Mouse (Mus musculus) cortical plate, adult 2 months (tissue): ENCODE measurements around the gene Cacna2d3. TPM values are rescaled to one million over a fixed set of nuclear protein-coding genes. Genes with fewer than 3 reads are reported as not detected.

Source experiments
- H3K27ac ChIP-seq: fragments of 200-500 bp; 2 replicates; pipeline ENCODE4 v1.5.1; 2012; ENCODE audit warnings: low read length, control low read depth, inconsistent platforms; ENCODE audit not compliant: insufficient read depth
- H3K4me1 ChIP-seq: fragments of 200-500 bp; 2 replicates; pipeline ENCODE4 v1.6.1; 2011; ENCODE audit warnings: low read length; ENCODE audit not compliant: control insufficient read depth, insufficient read depth
- H3K4me3 ChIP-seq: fragments of 200-500 bp; 2 replicates; pipeline ENCODE4 v1.5.1; 2011; ENCODE audit warnings: mild to moderate bottlenecking, low read length, control low read depth; ENCODE audit not compliant: insufficient read depth
- CTCF ChIP-seq: fragments of 200-500 bp; IDR thresholded peaks from 2 replicates; pipeline ENCODE4 v1.5.1; 2011; ENCODE audit warnings: mild to moderate bottlenecking, control low read depth, low read length; ENCODE audit not compliant: insufficient read depth; ENCODE audit errors: extremely low read depth
- POLR2A ChIP-seq: fragments of 200-500 bp; IDR thresholded peaks from 2 replicates; pipeline ENCODE4 v1.6.1; 2011; ENCODE audit warnings: mild to moderate bottlenecking, low read length, control low read depth; ENCODE audit not compliant: insufficient read depth; ENCODE audit errors: extremely low read depth
- polyA plus RNA-seq: library from polyadenylated mRNA; depleted of rRNA; stranded (reverse); fragments of >200 nt; gene quantifications from 2 replicates; pipeline ENCODE4 v1.2.3, GENCODE M21; 2012

Gene Cacna2d3
- polyA plus RNA-seq, 1 experiment: 75.4 TPM

GRCm38 (mm10) chr14:29528696-29529095, 193.0 kb downstream of the Cacna2d3 start:
- no peak overlapping the region for H3K4me3 ChIP-seq
- no peak overlapping the region for H3K27ac ChIP-seq
- H3K4me1 ChIP-seq: peaks cover 1% of the 10 kb centered on the region; the same call in 1 of the 2 replicates
- TF ChIP-seq CTCF: no peak
- no peak for TF ChIP-seq POLR2A

DNA sequence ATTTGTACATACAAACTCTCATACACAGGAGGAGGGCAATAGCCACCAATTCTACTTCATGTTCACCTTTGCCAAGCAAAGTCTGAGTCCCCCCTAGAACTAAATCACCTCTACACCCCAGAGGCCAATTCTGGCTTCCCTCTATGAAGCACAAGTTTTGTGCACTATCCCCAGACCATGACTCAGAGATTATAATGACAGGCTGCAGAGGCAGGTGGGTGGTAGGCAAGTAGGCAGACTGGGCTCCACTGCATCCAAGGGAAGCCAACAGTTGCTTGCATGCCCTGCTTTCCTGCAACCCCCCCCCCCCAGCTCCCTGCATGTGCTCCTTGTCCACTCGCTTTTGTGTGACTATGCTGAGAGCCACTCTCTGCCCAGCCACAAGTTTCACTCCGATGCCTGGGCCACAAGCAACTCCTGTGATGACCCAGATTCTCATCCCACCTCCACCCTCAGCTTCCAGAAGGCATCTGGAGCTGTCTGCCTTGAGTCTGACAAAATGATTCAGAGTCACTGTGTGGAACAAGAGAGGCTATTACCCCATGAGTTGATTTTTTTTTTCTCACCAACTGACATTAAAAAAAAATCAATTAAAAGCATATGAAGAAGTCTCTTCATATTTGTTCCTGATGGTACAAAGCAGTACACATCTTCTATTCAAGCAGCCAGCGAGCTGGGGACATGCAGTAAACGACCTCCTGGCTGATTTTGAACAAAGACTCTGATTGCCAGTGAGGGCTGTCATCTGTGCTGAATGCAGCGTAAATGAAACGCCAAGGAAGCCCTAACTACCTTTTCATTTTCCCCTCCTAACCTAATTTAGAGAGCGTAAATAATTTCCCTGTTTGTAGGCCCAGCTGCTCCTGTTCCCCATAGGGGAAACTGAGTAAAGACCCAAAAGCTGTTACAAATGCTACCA, 201.7 kb downstream of the Cacna2d3 start:
- H3K4me1 ChIP-seq: peaks cover 8% of the 10 kb centered on the region
- no peak overlapping the region for H3K27ac ChIP-seq
- TF ChIP-seq CTCF (no peak), POLR2A (no peak)
- H3K4me3 ChIP-seq: no peak overlapping the region

DNA sequence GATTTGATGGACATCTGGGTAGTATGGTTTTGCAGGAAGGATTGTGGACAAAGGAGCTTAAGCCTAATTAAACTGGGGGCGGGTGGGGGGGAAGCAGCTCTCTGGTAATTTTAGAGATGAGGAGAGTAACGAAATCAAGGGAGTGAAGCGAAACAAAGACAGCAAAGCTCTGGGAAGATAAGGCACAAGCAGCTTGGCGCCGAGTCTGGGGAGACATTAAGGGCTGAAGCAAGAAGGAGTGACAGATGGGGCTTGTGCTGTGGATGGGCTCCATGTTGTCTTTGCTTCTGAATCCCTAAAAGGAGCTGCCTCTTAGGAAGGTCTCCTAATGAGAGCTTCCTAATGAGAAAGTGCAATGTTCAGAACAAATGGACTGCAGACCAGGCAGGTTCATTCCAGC, 219.0 kb downstream of the Cacna2d3 start:
- H3K4me3 ChIP-seq: no peak overlapping the region
- H3K27ac ChIP-seq: no peak overlapping the region
- H3K4me1 ChIP-seq: peaks cover 3% of the 10 kb centered on the region; the same call in 1 of the 2 replicates
- TF ChIP-seq POLR2A (no peak), CTCF (no peak)

DNA sequence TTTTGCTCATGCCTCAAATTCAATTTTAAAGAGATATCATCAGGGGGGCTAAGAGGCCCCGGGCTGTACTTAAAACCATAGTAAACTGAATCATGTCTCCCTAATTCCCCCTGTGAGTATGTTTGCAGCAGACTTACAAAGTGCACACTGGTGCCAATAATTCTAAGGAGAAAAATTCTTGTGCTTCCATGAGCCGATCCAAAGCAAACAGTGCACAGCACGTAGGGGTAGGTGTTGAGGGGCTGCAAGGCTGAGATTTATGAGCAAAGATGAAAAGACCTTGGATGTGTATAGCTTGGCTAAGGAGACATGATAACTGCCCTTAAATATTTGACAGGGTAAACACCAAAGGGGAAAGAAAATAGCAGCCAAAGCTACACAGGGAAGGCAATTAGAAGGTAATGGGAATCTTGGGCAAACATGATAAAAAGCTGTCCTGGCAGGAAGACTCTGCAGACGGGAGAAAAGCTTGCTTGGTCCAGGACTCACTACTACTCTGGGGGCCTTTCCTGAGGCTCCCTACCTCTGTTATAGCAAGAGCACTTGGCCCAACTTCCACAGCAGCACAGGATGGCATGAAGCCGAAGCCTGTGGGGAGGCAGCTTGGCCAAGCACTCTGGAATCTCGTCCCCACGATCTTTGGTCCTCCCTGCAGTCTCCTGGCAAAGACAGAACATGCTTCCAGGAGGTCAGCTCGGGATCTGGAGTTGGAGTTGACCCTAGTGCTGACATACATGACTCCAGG, 222.9 kb downstream of the Cacna2d3 start:
- no peak for TF ChIP-seq CTCF
- TF ChIP-seq POLR2A: no peak
- H3K27ac ChIP-seq: no peak overlapping the region
- no peak overlapping the region for H3K4me3 ChIP-seq
- H3K4me1 ChIP-seq: peaks cover 3% of the 10 kb centered on the region; the same call in 1 of the 2 replicates

DNA sequence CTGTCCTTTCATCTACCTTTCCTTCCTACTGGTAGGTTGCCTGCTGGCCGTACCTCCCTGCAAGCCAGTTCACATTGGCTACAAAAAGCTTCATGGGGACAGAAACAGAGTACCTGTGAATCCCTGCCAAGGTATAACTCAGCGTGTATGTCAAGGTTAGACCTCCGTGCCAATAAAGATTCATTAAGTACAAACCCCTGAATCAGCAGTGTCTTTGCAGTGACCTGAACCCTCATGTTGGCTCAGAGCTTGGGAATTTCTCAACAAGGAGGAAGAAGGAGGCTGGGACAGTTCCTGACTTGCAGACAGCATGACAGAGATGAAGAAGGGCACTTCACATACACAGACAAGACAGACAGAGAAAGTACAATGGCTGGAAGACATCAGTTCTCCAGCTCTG, 225.1 kb downstream of the Cacna2d3 start:
- H3K27ac ChIP-seq: no peak overlapping the region
- TF ChIP-seq CTCF: no peak
- no peak for TF ChIP-seq POLR2A
- H3K4me1 ChIP-seq: no peaks in the 10 kb centered on the region
- no peak overlapping the region for H3K4me3 ChIP-seq

GRCm38 (mm10) chr14:29491786-29492185, 229.9 kb downstream of the Cacna2d3 start:
- no peak overlapping the region for H3K4me3 ChIP-seq
- TF ChIP-seq CTCF: no peak
- TF ChIP-seq POLR2A: no peak
- H3K27ac ChIP-seq: no peak overlapping the region

DNA sequence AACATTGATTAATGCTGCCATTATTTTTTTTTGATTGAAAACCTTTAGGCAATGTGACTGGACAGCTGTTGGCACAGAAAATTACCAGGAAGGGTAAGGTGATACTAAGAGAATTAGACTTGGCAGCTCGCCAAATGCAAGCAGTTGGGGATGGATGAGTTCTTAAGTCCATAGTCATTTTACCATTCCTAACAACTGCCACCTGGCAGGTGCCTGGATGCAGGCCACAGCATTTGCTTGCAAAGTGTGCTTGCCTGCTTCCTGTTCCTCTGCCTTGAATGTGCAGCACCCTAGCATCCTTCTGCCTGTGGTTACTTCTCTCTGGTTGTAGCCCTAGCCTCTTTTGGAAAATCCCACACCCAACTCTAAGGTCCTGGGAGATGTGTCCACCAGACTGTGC, 236.2 kb downstream of the Cacna2d3 start:
- TF ChIP-seq POLR2A: no peak
- no peak for TF ChIP-seq CTCF
- Histone ChIP-seq H3K4me3 (no peak overlapping the region), H3K4me1 (peaks cover 3% of the 10 kb centered on the region), H3K27ac (no peak overlapping the region)

More at GRCm38 (mm10) chr14:29491786-29492185, 229.9 kb downstream of the Cacna2d3 start:
- H3K4me1 ChIP-seq: no peaks in the 10 kb centered on the region

- H3K27ac ChIP-seq: no peak overlapping the region
- H3K4me3 ChIP-seq: no peak overlapping the region
- TF ChIP-seq CTCF: no peak
- no peak for TF ChIP-seq POLR2A
- H3K4me1 ChIP-seq: peaks cover 12% of the 10 kb centered on the region
These were observed 243.2 kb downstream of the Cacna2d3 start for GRCm38 (mm10) chr14:29478403-29478983.

- Histone ChIP-seq H3K4me1 (0 out of 2 replicates have a peak, but pooled peaks cover 1% of the 10 kb centered on the region), H3K4me3 (no peak overlapping the region), H3K27ac (no peak overlapping the region)
- TF ChIP-seq POLR2A (no peak), CTCF (no peak)
These were observed 257.4 kb downstream of the Cacna2d3 start for GRCm38 (mm10) chr14:29464277-29464676.
